Mouse (Mus musculus) stomach, postnatal 0 days (tissue): ENCODE results near the gene Slc7a14. TPM values are rescaled to one million over a fixed set of nuclear protein-coding genes. Genes with fewer than 3 reads are reported as not detected.
"Not testable (repeated sequence)": the region's sequence is repeated elsewhere in the genome, so short reads cannot be mapped to it uniquely, and the experiment has no call there.

ENCODE experiments used
- ATAC-seq: fragments of 200-750 bp; cut with Nextera tagmentation; 2 replicates; pipeline ENCODE4 v1.8.0; 2017; ENCODE audit not compliant: low FRiP score, low TSS enrichment
- DNase-seq: peaks from one replicate; pipeline ENCODE4 v3.0.0-alpha.2; 2016; ENCODE audit warnings: low spot score
- H3K27ac ChIP-seq: fragments of 300-500 bp; sonication (generic); replicated peaks from 2 replicates; pipeline ENCODE4 v1.5.1; 2014; ENCODE audit warnings: mild to moderate bottlenecking, control low read depth
- H3K27me3 ChIP-seq: fragments of 300-500 bp; sonication (generic); 2 replicates; pipeline ENCODE4 v1.6.1; 2014; ENCODE audit warnings: low read length; ENCODE audit not compliant: control insufficient read depth, insufficient read depth
- H3K36me3 ChIP-seq: fragments of 300-500 bp; sonication (generic); 2 replicates; pipeline ENCODE4 v1.6.1; 2014; ENCODE audit warnings: low read length, mixed read lengths; ENCODE audit not compliant: control insufficient read depth, insufficient read depth
- H3K4me1 ChIP-seq: fragments of 300-500 bp; sonication (generic); replicated peaks from 2 replicates; pipeline ENCODE4 v1.6.1; 2014; ENCODE audit warnings: antibody characterized with exemption; ENCODE audit not compliant: control insufficient read depth, insufficient read depth
- H3K4me2 ChIP-seq: fragments of 300-500 bp; sonication (generic); replicated peaks from 2 replicates; pipeline ENCODE4 v1.6.1; 2014; ENCODE audit warnings: low read depth, mild to moderate bottlenecking, control low read depth, moderate library complexity
- H3K4me3 ChIP-seq: fragments of 300-500 bp; sonication (generic); 2 replicates; pipeline ENCODE4 v1.5.1; 2014; ENCODE audit warnings: low read depth, low read length, control low read depth
- H3K9ac ChIP-seq: fragments of 300-500 bp; sonication (generic); 2 replicates; pipeline ENCODE4 v1.6.1; 2014; ENCODE audit warnings: mild to moderate bottlenecking, low read length, control low read depth, mixed read lengths
- H3K9me3 ChIP-seq: fragments of 300-500 bp; sonication (generic); 2 replicates; pipeline ENCODE4 v1.6.1; 2016; ENCODE audit warnings: low read length; ENCODE audit not compliant: control insufficient read depth
- CTCF ChIP-seq: IDR thresholded peaks from 2 replicates; pipeline ENCODE4 v1.5.1; 2016; ENCODE audit warnings: antibody characterized with exemption, low read depth, mild to moderate bottlenecking, moderate library complexity
- EP300 ChIP-seq: optimal IDR thresholded peaks from 2 replicates; pipeline ENCODE3; 2016; ENCODE audit warnings: antibody characterized with exemption
- WGBS: fragments of 180-500 bp; shearing (Covaris S2); extraction: QIAGEN DNeasy Blood & Tissue Kit; methylation state at CpG from one replicate; pipeline ENCODE4 v1.1.7; 2014; 5-methylcytosine and 5-hydroxymethylcytosine counted together
- polyA plus RNA-seq: library from polyadenylated mRNA; unstranded; fragments of >200 nt; fragmentation: Nextera tagmentation; extraction: Ambion mirVana; gene quantifications from 2 replicates; pipeline ENCODE4 v1.2.1, GENCODE M21; 2015

Slc7a14 gene
- polyA plus RNA-seq, 1 experiment from 2014 or later = 0.55 TPM

DNA sequence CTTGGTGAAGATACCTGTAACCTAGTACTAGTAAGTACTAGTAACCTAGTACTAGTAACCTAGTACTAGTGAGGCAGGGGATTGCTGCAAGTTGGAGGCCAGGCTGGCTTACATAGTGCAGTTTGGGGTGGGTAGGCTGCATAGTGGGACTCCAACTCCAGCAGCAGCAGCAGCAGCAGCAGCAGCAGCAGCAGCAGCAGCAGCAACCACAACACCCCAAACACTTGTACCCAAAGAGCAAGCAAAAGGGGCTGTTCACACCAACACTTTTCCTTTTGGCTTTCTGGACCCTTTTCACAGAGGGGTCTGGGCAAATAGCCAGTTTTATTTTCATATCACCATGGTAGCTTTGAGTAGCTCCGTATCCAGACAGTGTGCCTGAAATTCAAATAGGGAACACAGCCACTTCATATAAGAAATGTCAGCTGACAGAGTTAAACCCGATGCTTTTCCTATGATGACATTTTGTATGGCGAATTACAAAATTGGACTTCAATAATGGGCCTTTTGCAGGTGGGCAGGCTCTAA is 22.7 kb downstream of the Slc7a14 start:
- ATAC-seq (no peak), DNase-seq (no peak)
- H3K9ac ChIP-seq = no peak overlapping the region
- H3K36me3 ChIP-seq = no peaks in the 10 kb centered on the region
- no peaks in the 10 kb centered on the region for H3K9me3 ChIP-seq
- no peak overlapping the region for H3K4me2 ChIP-seq
- WGBS = 53% methylated on average over 3 of the region's 3 CpGs
- no peaks in the 10 kb centered on the region for H3K27me3 ChIP-seq
- no peak overlapping the region for H3K4me3 ChIP-seq
- no peaks in the 10 kb centered on the region for H3K4me1 ChIP-seq
- no peak for TF ChIP-seq CTCF
- H3K27ac ChIP-seq = no peak overlapping the region

DNA sequence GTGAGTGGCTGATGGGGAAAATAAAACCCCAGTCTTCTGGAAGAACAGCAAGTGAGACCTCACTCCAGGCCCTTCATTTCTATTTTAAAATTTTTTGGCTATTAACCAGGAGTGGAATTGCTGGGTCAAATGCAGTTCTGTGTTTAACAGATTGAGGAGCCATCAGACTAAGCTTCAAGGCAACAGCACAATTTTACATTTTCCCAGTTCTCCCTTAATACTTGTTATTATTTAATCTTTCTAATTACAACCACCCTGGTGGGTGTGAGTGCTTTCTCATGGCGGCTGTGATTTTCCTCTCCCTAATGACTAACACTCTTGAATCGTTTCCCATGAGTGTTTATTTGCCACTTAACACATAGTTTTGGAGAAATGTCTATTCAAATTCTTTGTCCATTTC is 29.1 kb downstream of the Slc7a14 start:
- no peak overlapping the region for H3K27ac ChIP-seq
- H3K4me1 ChIP-seq = no peaks in the 10 kb centered on the region
- H3K27me3 ChIP-seq = no peaks in the 10 kb centered on the region
- H3K9me3 ChIP-seq = no peaks in the 10 kb centered on the region
- H3K4me2 ChIP-seq = no peak overlapping the region
- no peak for DNase-seq
- no peak for ATAC-seq
- H3K36me3 ChIP-seq = no peaks in the 10 kb centered on the region
- no peak overlapping the region for H3K4me3 ChIP-seq
- H3K9ac ChIP-seq = no peak overlapping the region
- TF ChIP-seq EP300 = no peak
- TF ChIP-seq CTCF = no peak
- 53% methylated on average over 2 of the region's 2 CpGs for WGBS

DNA sequence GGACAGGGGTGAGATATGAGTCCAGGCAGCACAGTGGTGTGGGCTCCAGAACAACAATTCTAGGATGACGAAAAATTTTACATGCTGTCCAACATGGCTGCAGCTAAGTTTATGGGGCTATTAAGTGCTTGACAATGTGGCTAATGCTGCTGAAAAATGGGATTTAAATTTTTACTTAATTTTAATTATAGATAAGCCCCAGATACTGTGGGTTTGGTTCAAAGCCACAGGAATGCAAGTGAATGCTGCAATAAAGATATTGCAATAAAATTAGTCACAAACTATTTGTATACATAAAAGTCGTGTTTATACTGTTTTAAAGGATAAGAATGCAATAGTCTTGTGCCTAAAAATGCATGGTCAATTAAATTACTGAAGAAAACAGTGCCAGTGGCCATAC is 35.3 kb downstream of the Slc7a14 start:
- TF ChIP-seq CTCF (no peak), EP300 (no peak)
- Histone ChIP-seq H3K27ac (no peak overlapping the region), H3K9ac (no peak overlapping the region), H3K4me2 (no peak overlapping the region), H3K36me3 (no peaks in the 10 kb centered on the region), H3K4me1 (no peaks in the 10 kb centered on the region), H3K4me3 (no peak overlapping the region), H3K27me3 (no peaks in the 10 kb centered on the region), H3K9me3 (no peaks in the 10 kb centered on the region)
- DNase-seq (no peak), ATAC-seq (no peak)
- 59% methylated on average over 2 of the region's 2 CpGs for WGBS

DNA sequence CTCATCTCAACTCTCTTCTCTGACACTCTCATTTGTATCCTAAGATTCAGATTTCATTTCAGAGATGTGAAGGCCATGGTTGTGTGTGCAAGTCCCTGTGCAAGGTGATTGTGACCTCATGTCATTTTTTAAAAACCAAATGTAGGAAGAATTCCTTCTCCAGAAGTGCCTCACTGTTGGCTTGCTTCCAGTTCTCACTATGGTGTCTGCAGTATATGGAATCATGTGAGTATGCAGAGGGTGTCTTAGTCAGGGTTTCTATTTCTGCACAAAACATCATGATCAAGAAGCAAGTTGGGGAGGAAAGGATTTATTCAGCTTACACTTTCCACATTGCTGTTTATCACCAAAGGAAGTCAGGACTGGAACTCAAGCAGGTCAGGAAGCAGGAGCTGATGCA is 36.9 kb downstream of the Slc7a14 start:
- H3K4me2 ChIP-seq, H3K27me3 ChIP-seq, H3K9ac ChIP-seq, H3K9me3 ChIP-seq, H3K27ac ChIP-seq, H3K4me1 ChIP-seq, H3K4me3 ChIP-seq, DNase-seq, ATAC-seq, H3K36me3 ChIP-seq: not testable (repeated sequence)

- DNase-seq = no peak
- TF ChIP-seq CTCF (no peak), EP300 (no peak)
- Histone ChIP-seq H3K9ac (no peak overlapping the region), H3K36me3 (no peaks in the 10 kb centered on the region), H3K4me1 (no peaks in the 10 kb centered on the region), H3K27ac (no peak overlapping the region), H3K4me3 (no peak overlapping the region), H3K9me3 (no peaks in the 10 kb centered on the region), H3K4me2 (no peak overlapping the region), H3K27me3 (no peaks in the 10 kb centered on the region)
- WGBS = 65% methylated on average over 2 of the region's 2 CpGs
- ATAC-seq = no peak
Measured at GRCm38 (mm10) chr3:31272635-31273034, 37.5 kb downstream of the Slc7a14 start.

GRCm38 (mm10) chr3:31269551-31270317 is 40.4 kb downstream of the Slc7a14 start:
- 73% methylated on average over 4 of the region's 4 CpGs for WGBS

More at GRCm38 (mm10) chr3:31269551-31270317, 40.4 kb downstream of the Slc7a14 start:
- TF ChIP-seq CTCF = no peak
- TF ChIP-seq EP300 = no peak
- Histone ChIP-seq H3K9ac (no peak overlapping the region), H3K4me1 (no peaks in the 10 kb centered on the region), H3K27me3 (no peaks in the 10 kb centered on the region), H3K4me3 (no peak overlapping the region), H3K9me3 (no peaks in the 10 kb centered on the region), H3K4me2 (no peak overlapping the region), H3K36me3 (no peaks in the 10 kb centered on the region), H3K27ac (no peak overlapping the region)
- DNase-seq (no peak), ATAC-seq (no peak)
